9 mouse cellular contexts compared by ENCODE assay signal in the genomic region with DNA sequence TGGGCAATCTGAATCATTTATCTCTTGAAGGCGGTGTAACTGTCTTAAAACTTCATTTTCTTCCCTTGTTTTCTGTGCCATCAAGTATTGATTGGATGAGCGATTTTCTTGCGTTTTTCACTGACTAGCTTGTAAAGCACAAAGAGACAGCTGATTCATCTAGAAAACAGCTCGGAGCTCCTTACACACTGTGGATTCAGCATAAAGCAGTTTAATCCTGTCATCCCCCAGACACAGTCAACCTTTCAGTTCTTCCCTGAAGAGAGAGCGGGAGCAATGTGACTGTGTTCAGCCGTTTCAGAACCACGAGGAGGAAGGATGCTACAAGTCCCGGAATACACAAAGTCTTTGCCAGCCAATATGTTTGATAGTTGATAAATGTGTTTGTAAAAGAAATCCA.
DNase-seq lines count a peak whose midpoint lies in the region; ATAC-seq lines count a peak whose summit lies in the region.
"Had no signal": no experiment of that assay in that cellular context is flagged by ENCODE, and none has a peak within 500 bp of the region (broad histone marks: within the 10 kb centered on the region; RNA-seq: fewer than 3 reads in every experiment).

No protein-coding gene starts in this region.

- no peak overlapping the region; the same call in 1 of the 2 replicates for H3K9ac ChIP-seq in midbrain, embryonic 15.5 days

- H3K4me1 ChIP-seq in midbrain, embryonic 15.5 days = peaks cover 11% of the 10 kb centered on the region

- 0 out of 2 replicates have a peak overlapping the region, but pooled peaks have one; percentile 2 for H3K4me2 ChIP-seq in midbrain, embryonic 15.5 days

- no peaks in the 10 kb centered on the region for H3K9me3 ChIP-seq in midbrain, embryonic 15.5 days

- peak; percentile 21 for DNase-seq in adrenal gland, adult 2 months
- DNase-seq in adrenal gland, postnatal 36 days = no peak
- DNase-seq in layer of hippocampus, adult 9-10 months (ENCODE audit: low spot score) = peak; percentile 13
- DNase-seq in layer of hippocampus, adult 8-10 months (ENCODE audit: low spot score in 2 of 2) = no peak
- DNase-seq in brain, adult 2 months (ENCODE audit: low read depth, low spot score) = peak; percentile 54
- no peak for DNase-seq in gastrocnemius, postnatal 4 days (ENCODE audit: low spot score in 2 of 2)
- no peak for DNase-seq in gastrocnemius, postnatal 25 days

- H3K27me3 ChIP-seq in midbrain, embryonic 15.5 days (replicated peaks) = no peaks in the 10 kb centered on the region

- no peak overlapping the region for H3K4me3 ChIP-seq in midbrain, embryonic 15.5 days

- ATAC-seq in midbrain, embryonic 15.5 days (replicated peaks) = no peak

- no peaks in the 10 kb centered on the region for H3K36me3 ChIP-seq in midbrain, embryonic 15.5 days (replicated peaks)

- WGBS in midbrain, embryonic 15.5 days = 38% methylated on average over 8 of the region's 8 CpGs

- peak overlapping the region; percentile 36 for H3K27ac ChIP-seq in midbrain, embryonic 15.5 days
- H3K27ac ChIP-seq: macrophage had no signal

Comparison
In these comparisons a context has a peak if more than half of its experiments do, and no peak if none do; other contexts are left out.
1. DNase-seq: peak in adrenal gland, adult 2 months (single experiment), layer of hippocampus, adult 9-10 months (single experiment) and brain, adult 2 months (single experiment); none in adrenal gland, postnatal 36 days (0 of 2), layer of hippocampus, adult 8-10 months (0 of 2), gastrocnemius, postnatal 4 days (0 of 2) and gastrocnemius, postnatal 25 days (single experiment).